9 mouse cellular contexts compared by ENCODE assay signal in the genomic region with DNA sequence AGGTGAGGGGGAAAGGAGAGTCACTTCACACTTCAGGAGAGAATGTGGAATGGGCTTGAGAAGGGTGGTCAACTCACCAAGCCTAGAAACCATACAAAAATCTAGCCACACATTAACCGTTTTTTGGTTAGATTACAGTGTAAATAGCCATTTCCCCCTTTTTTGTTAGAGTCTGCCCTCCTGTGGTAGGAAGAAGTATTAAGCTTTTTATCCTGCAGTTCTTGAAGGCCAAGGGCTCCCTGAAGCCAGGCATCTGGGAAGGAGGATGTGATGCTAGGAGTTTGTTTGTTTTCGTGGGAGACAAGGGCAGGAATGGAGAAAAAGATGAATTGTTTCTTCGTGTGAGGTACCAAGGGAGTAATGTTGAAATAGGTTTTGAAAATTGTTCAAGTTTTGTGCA.
DNase-seq lines count a peak whose midpoint lies in the region; ATAC-seq and TF ChIP-seq lines count a peak whose summit lies in the region.
"Had no signal": no experiment of that assay in that cellular context is flagged by ENCODE, and none has a peak within 500 bp of the region (broad histone marks: within the 10 kb centered on the region; RNA-seq: fewer than 3 reads in every experiment).

No protein-coding gene starts in this region.

- no peak for ATAC-seq in hindbrain, postnatal 0 days
- ATAC-seq in midbrain, postnatal 0 days (ENCODE audit: low FRiP score), result no peak
- ATAC-seq in midbrain, embryonic 15.5 days (replicated peaks), result no peak

- DNase-seq in hindbrain, postnatal 0 days (ENCODE audit: low spot score), result peak; percentile 36
- DNase-seq in hindbrain, embryonic 10.5 days (ENCODE audit: low spot score), result no peak
- DNase-seq in midbrain, postnatal 0 days (ENCODE audit: low spot score), result peak; percentile 21
- DNase-seq in ZHBTc4 (ENCODE audit: low read depth, low spot score), result peak; percentile 58
- peak; percentile 39 for DNase-seq in retina, embryonic 14.5 days (ENCODE audit: low spot score)
- DNase-seq in kidney, postnatal 36 days, result no peak

- no peak overlapping the region for H3K9ac ChIP-seq in hindbrain, postnatal 0 days (replicated peaks; ENCODE audit: low read length)
- H3K9ac ChIP-seq in midbrain, postnatal 0 days (replicated peaks; ENCODE audit: low read length, poor library complexity, severe bottlenecking), result no peak overlapping the region
- H3K9ac ChIP-seq in midbrain, embryonic 15.5 days, result no peak overlapping the region
- H3K9ac ChIP-seq: embryonic facial prominence, embryonic 12.5 days; limb, embryonic 13.5 days had no signal

- H3K4me2 ChIP-seq in hindbrain, postnatal 0 days (ENCODE audit: low read depth, low read length), result no peak overlapping the region
- no peak overlapping the region for H3K4me2 ChIP-seq in midbrain, postnatal 0 days (ENCODE audit: low read depth, low read length, poor library complexity, severe bottlenecking)
- no peak overlapping the region for H3K4me2 ChIP-seq in midbrain, embryonic 15.5 days
- H3K4me2 ChIP-seq: embryonic facial prominence, embryonic 12.5 days; limb, embryonic 13.5 days had no signal

- H3K4me3 ChIP-seq in hindbrain, postnatal 0 days (ENCODE audit: low read length), result no peak overlapping the region
- H3K4me3 ChIP-seq in hindbrain, embryonic 10.5 days, result no peak overlapping the region
- H3K4me3 ChIP-seq in midbrain, postnatal 0 days (ENCODE audit: low read depth, low read length), result no peak overlapping the region
- H3K4me3 ChIP-seq in midbrain, embryonic 15.5 days, result no peak overlapping the region
- H3K4me3 ChIP-seq: embryonic facial prominence, embryonic 12.5 days; limb, embryonic 13.5 days had no signal

- no peaks in the 10 kb centered on the region for H3K36me3 ChIP-seq in hindbrain, postnatal 0 days (ENCODE audit: insufficient read depth, low read length)
- no peaks in the 10 kb centered on the region for H3K36me3 ChIP-seq in hindbrain, embryonic 10.5 days
- H3K36me3 ChIP-seq in midbrain, postnatal 0 days (ENCODE audit: insufficient read depth, low read length), result no peaks in the 10 kb centered on the region
- no peaks in the 10 kb centered on the region for H3K36me3 ChIP-seq in midbrain, embryonic 15.5 days (replicated peaks)
- H3K36me3 ChIP-seq: embryonic facial prominence, embryonic 12.5 days; limb, embryonic 13.5 days had no signal

- no peaks in the 10 kb centered on the region for H3K9me3 ChIP-seq in hindbrain, postnatal 0 days (ENCODE audit: low read length)
- no peaks in the 10 kb centered on the region for H3K9me3 ChIP-seq in hindbrain, embryonic 10.5 days
- no peaks in the 10 kb centered on the region for H3K9me3 ChIP-seq in midbrain, postnatal 0 days (ENCODE audit: low read length)
- H3K9me3 ChIP-seq in midbrain, embryonic 15.5 days, result no peaks in the 10 kb centered on the region
- H3K9me3 ChIP-seq: embryonic facial prominence, embryonic 12.5 days; limb, embryonic 13.5 days had no signal

- H3K4me1 ChIP-seq in hindbrain, postnatal 0 days (ENCODE audit: insufficient read depth, low read length), result no peaks in the 10 kb centered on the region
- H3K4me1 ChIP-seq in hindbrain, embryonic 10.5 days (replicated peaks), result no peaks in the 10 kb centered on the region
- no peaks in the 10 kb centered on the region for H3K4me1 ChIP-seq in midbrain, postnatal 0 days (ENCODE audit: insufficient read depth, low read length)
- H3K4me1 ChIP-seq in midbrain, embryonic 15.5 days, result no peaks in the 10 kb centered on the region
- H3K4me1 ChIP-seq: embryonic facial prominence, embryonic 12.5 days; limb, embryonic 13.5 days had no signal

- WGBS in hindbrain, postnatal 0 days, result 38% methylated on average over 3 of the region's 3 CpGs
- 37% methylated on average over 3 of the region's 3 CpGs for WGBS in hindbrain, embryonic 10.5 days
- WGBS in midbrain, postnatal 0 days, result 31% methylated on average over 3 of the region's 3 CpGs
- 29% methylated on average over 3 of the region's 3 CpGs for WGBS in midbrain, embryonic 15.5 days

- H3K27me3 ChIP-seq in hindbrain, postnatal 0 days (ENCODE audit: insufficient read depth, low read length), result no peaks in the 10 kb centered on the region
- no peaks in the 10 kb centered on the region for H3K27me3 ChIP-seq in hindbrain, embryonic 10.5 days (ENCODE audit: insufficient read depth, poor library complexity, severe bottlenecking)
- no peaks in the 10 kb centered on the region for H3K27me3 ChIP-seq in midbrain, postnatal 0 days (ENCODE audit: insufficient read depth, low read length)
- no peaks in the 10 kb centered on the region for H3K27me3 ChIP-seq in midbrain, embryonic 15.5 days (replicated peaks)
- H3K27me3 ChIP-seq: embryonic facial prominence, embryonic 12.5 days; limb, embryonic 13.5 days had no signal

- TF ChIP-seq CTCF in hindbrain, postnatal 0 days (IDR thresholded peaks at IDR 0.05; ENCODE audit: low read depth), result peak; percentile 64
- peak; percentile 75 for TF ChIP-seq CTCF in midbrain, postnatal 0 days (IDR thresholded peaks at IDR 0.05)

- no peak overlapping the region for H3K27ac ChIP-seq in hindbrain, postnatal 0 days
- H3K27ac ChIP-seq in hindbrain, embryonic 10.5 days, result no peak overlapping the region
- H3K27ac ChIP-seq in midbrain, postnatal 0 days (ENCODE audit: low read depth, low read length), result no peak overlapping the region
- H3K27ac ChIP-seq in midbrain, embryonic 15.5 days, result no peak overlapping the region
- H3K27ac ChIP-seq: embryonic facial prominence, embryonic 12.5 days; limb, embryonic 13.5 days had no signal

Comparison
In these comparisons a context has a peak if more than half of its experiments do, and no peak if none do; other contexts are left out.
1. DNase-seq: peak in hindbrain, postnatal 0 days (single experiment), midbrain, postnatal 0 days (single experiment), ZHBTc4 (single experiment) and retina, embryonic 14.5 days (single experiment); none in hindbrain, embryonic 10.5 days (single experiment) and kidney, postnatal 36 days (0 of 2).